Mouse (Mus musculus): ENCODE measurements at regions not wholly inside any gene's neighbourhood (a gene's known extent, or its start where the extent isn't known, plus 50 kb on each side); places are given as distances from the start of the nearest gene placed in this dataset.

DNA sequence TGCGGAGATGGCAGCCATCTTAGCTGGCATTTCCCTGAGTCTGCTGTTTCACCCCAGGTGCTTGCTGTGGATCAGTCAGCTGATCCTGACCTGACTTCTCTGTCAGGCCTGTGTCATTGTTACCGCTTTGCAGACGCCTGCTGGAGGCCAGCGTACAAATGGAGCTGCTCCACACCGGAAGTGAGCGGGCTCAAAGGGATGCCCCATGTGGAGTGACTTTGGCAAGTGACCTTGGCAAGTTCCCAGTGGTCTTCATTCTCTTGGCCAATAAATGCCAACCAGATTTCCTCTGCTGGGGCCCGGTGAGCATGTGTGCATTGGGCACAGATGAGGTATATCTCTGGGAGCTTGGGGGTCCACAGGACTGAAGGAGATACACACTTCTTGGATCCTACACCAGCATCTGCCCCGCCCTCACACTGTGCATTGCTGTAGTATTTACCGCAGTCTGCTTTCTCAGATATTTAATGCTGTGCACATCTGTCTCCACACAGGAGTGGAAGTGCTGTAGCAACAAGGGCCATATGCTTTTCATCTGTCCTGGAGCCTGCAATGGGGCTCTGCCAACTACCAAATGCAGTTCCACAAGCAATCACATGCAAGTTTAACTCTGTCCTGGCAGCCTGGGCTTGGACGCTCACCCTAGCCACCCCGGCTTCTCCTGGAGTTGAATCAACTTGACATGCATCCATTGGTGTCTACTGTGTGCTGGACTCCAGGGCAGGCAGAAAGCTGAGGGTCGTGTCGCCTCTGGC, 202.7 kb downstream of the Cdh26 start:
- Histone ChIP-seq H3K27me3 (replicated peaks) (no peaks in the 10 kb centered on the region), H3K4me1 (replicated peaks) (peaks cover 48% of the 10 kb centered on the region), H3K36me3 (no peaks in the 10 kb centered on the region), H3K4me3 (replicated peaks) (no peak overlapping the region), H3K9me3 (no peaks in the 10 kb centered on the region), H3K4me2 (replicated peaks) (no peak overlapping the region), H3K27ac (no peak overlapping the region), H3K9ac (no peak overlapping the region)
- WGBS, result 84% methylated on average over 13 of the region's 13 CpGs
- no peak for ATAC-seq

DNA sequence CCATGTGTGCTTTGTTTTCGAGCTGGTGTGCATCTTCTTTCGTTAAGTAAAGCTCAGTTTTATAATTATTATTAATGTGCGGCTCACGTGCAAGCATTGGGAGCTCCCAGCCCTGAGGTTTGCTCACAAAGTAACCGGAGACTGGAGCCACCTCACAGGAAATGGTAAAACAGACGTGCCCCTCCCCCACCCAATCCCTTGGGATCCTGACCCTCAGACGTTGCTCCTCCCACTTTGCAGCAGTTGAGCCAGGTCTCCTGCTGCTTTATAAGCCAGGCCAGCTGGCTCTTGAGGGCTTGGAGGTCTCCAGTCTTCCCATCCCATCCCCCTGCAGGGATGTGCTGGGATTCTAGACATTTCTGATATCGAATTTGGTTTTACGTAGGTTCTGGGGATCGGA, 203.8 kb downstream of the Cdh26 start:
- Histone ChIP-seq H3K4me2 (replicated peaks) (no peak overlapping the region), H3K36me3 (no peaks in the 10 kb centered on the region), H3K27me3 (replicated peaks) (no peaks in the 10 kb centered on the region), H3K27ac (no peak overlapping the region), H3K9ac (no peak overlapping the region), H3K4me3 (replicated peaks) (no peak overlapping the region), H3K4me1 (replicated peaks) (peaks cover 40% of the 10 kb centered on the region), H3K9me3 (no peaks in the 10 kb centered on the region)
- WGBS, result 47% methylated on average over 10 of the region's 10 CpGs
- no peak for ATAC-seq

DNA sequence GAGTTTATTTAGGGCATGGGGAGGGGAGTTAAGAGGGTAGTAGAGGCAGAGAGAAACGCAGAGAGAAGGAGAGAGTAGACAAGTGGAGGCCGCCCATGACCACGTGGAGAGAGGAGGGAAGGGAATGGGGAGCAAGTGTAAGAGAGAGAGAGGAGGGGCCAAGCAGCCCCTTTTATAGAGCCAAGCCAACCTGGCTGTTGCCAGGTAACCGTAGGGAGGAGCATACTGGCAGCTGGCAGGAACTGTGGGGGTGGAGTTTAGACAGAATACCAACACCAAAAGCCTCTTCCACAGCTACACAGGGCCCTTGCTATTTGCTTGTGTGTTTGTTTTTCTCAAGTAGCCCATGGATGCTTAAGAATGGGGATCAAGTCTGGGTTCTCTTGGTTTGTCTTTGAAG, 205.4 kb downstream of the Cdh26 start:
- H3K36me3 ChIP-seq, result no peaks in the 10 kb centered on the region
- H3K4me3 ChIP-seq (replicated peaks), result no peak overlapping the region
- no peak overlapping the region for H3K4me2 ChIP-seq (replicated peaks)
- peaks cover 40% of the 10 kb centered on the region for H3K4me1 ChIP-seq (replicated peaks)
- WGBS, result 47% methylated on average over 4 of the region's 4 CpGs
- peak; percentile 62 for ATAC-seq
- H3K27me3 ChIP-seq (replicated peaks), result no peaks in the 10 kb centered on the region
- no peaks in the 10 kb centered on the region for H3K9me3 ChIP-seq
- H3K9ac ChIP-seq, result no peak overlapping the region
- H3K27ac ChIP-seq, result no peak overlapping the region

DNA sequence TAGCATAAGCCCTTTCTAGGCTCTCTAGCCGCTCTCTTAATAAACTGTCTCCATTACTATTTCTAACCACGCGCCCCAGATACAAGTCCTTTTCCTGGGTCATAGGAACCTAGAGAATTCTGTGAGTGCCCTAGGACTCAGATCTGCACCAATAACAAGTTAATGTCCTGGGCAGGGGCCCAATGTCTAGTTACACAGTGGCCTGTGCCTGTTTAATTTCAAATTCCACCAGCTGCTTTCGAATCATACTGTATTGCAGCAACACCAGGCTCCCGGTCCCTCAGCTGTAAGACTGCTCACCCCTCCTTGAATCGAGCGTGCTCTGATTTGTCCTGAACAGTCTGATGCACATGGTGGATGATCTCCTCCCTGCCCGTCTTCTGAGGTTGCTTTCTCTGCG, 206.6 kb downstream of the Cdh26 start:
- Histone ChIP-seq H3K27ac (no peak overlapping the region), H3K9ac (no peak overlapping the region), H3K4me2 (replicated peaks) (no peak overlapping the region), H3K4me1 (replicated peaks) (peaks cover 27% of the 10 kb centered on the region), H3K4me3 (replicated peaks) (no peak overlapping the region), H3K36me3 (no peaks in the 10 kb centered on the region), H3K9me3 (no peaks in the 10 kb centered on the region), H3K27me3 (replicated peaks) (no peaks in the 10 kb centered on the region)
- WGBS, result 72% methylated on average over 9 of the region's 9 CpGs
- no peak for ATAC-seq

DNA sequence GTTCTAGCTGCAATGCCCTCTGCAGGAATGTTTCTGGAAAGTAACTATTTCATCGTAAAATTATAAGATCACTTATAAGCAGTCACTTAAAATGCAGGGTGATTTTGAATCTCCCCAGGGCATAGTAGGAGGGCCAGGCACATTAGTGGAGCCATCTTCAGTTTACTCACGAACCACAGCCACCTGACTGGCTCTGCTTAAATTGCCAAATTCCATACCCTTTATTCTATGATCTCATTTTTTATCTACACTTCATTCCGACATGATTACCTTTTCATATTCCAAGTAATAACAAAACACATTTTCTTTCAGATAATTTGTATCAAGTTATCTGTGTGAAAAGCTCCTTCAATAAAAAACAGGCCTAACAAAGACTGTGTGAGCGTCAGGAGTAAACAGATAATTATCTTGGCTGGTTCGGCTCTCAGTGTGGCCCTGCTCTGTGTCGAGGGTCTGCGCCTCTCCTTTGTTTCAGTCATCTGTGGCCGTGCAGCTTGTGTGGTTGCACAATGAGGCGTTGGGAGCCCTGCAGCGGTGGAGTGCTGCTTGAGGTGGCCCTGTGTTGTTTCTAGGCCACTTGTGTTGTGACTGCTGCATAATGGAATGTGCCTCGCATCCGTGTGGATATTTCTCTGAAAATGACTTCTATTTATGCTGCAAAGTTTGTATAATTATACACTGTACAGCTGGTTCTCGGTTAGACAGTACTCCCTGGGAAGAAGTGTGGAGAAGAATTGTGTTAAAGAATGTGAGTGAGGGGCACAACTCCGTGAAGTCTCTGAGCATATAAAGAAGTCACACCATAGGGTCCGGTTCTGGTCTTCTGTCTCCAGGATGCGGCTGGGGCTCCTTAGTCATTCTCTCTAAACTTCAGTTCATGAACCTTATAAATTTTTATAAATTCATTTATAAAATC, 212.1 kb downstream of the Cdh26 start:
- H3K4me1 ChIP-seq (replicated peaks), result 0 out of 2 replicates have a peak, but pooled peaks cover 9% of the 10 kb centered on the region
- peak overlapping the region; percentile 67 for H3K27ac ChIP-seq
- peak; percentile 50 for ATAC-seq
- peak overlapping the region; percentile 7; the same call in 1 of the 2 replicates for H3K4me2 ChIP-seq (replicated peaks)
- no peaks in the 10 kb centered on the region for H3K27me3 ChIP-seq (replicated peaks)
- H3K9ac ChIP-seq, result no peak overlapping the region
- 35% methylated on average over 16 of the region's 16 CpGs for WGBS
- H3K4me3 ChIP-seq (replicated peaks), result no peak overlapping the region
- H3K36me3 ChIP-seq, result no peaks in the 10 kb centered on the region
- no peaks in the 10 kb centered on the region for H3K9me3 ChIP-seq

DNA sequence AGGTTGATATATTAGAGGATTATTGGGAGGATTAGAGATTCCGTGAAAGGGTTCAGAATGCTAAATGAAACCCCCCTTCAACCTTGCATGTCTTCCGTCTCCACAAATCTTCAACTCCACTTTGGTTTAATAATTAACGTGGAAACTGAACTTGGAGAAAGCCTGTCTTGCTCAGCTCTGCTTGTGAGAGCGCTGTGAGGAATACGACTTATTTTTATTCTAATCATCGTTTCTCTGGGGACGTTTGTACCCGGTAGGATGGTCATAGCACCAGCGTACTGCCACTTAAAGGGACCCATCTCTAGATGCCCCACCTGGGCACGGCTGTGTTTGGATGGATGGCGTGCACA, 212.7 kb downstream of the Cdh26 start:
- no peaks in the 10 kb centered on the region for H3K9me3 ChIP-seq
- WGBS, result 54% methylated on average over 11 of the region's 11 CpGs
- 0 out of 2 replicates have a peak, but pooled peaks cover 9% of the 10 kb centered on the region for H3K4me1 ChIP-seq (replicated peaks)
- H3K36me3 ChIP-seq, result no peaks in the 10 kb centered on the region
- peak; percentile 71 for ATAC-seq
- H3K27me3 ChIP-seq (replicated peaks), result no peaks in the 10 kb centered on the region
- H3K4me2 ChIP-seq (replicated peaks), result peak overlapping the region; percentile 42
- H3K4me3 ChIP-seq (replicated peaks), result no peak overlapping the region
- no peak overlapping the region for H3K9ac ChIP-seq
- 0 out of 2 replicates have a peak overlapping the region, but pooled peaks have one; percentile 67 for H3K27ac ChIP-seq

DNA sequence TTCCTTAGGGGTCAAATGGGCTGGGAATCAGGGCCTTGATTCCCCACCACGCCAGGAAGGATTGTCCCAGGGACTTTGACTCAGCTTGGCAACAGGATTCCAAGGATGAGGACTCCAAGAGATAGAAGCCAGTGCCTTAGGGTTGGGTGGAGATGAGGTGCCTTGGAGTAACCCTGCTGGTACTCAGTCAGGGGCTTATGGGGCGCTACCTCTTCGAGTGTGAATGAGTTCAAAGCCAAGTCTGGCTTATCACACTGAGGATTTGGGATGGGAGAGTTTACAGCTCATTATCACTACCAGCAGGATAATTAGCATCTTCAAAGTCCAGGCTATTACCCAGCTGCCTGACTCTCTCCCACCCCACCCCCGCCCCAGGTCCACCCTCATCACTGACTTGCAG, 213.5 kb downstream of the Cdh26 start:
- H3K9ac ChIP-seq, result no peak overlapping the region
- H3K4me2 ChIP-seq (replicated peaks), result no peak overlapping the region
- no peaks in the 10 kb centered on the region for H3K9me3 ChIP-seq
- H3K4me1 ChIP-seq (replicated peaks), result 0 out of 2 replicates have a peak, but pooled peaks cover 9% of the 10 kb centered on the region
- no peak overlapping the region for H3K4me3 ChIP-seq (replicated peaks)
- H3K27me3 ChIP-seq (replicated peaks), result no peaks in the 10 kb centered on the region
- H3K27ac ChIP-seq, result no peak overlapping the region
- no peaks in the 10 kb centered on the region for H3K36me3 ChIP-seq
- 51% methylated on average over 4 of the region's 4 CpGs for WGBS
- ATAC-seq, result 0 out of 2 replicates have a peak, but pooled peaks have one; percentile 18

DNA sequence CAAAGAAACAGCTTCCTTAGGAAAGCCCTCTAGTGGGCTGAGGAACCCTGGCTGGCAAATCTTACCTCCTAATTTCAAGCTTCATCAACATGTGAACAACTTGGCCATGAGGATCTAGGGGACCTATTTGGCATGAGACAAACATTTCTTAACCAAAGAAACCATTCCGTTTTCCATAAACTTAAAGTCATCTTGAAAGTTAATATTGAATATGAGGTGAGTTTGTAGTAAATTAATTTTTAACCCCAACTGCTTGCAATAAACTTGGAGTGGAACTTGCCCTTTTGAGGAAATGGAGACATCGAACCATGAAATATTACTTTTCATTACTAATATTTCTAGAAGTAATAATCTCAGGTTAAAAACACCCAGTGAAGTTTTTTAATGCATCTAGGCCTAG, 229.7 kb downstream of the Cdh26 start:
- 66% methylated on average over 2 of the region's 2 CpGs for WGBS
- peak overlapping the region; percentile 51 for H3K27ac ChIP-seq
- no peak overlapping the region for H3K4me3 ChIP-seq (replicated peaks)
- ATAC-seq, result peak; percentile 50
- no peaks in the 10 kb centered on the region for H3K36me3 ChIP-seq
- no peaks in the 10 kb centered on the region for H3K27me3 ChIP-seq (replicated peaks)
- no peaks in the 10 kb centered on the region for H3K4me1 ChIP-seq (replicated peaks)
- no peak overlapping the region for H3K9ac ChIP-seq
- H3K9me3 ChIP-seq, result no peaks in the 10 kb centered on the region
- H3K4me2 ChIP-seq (replicated peaks), result no peak overlapping the region

DNA sequence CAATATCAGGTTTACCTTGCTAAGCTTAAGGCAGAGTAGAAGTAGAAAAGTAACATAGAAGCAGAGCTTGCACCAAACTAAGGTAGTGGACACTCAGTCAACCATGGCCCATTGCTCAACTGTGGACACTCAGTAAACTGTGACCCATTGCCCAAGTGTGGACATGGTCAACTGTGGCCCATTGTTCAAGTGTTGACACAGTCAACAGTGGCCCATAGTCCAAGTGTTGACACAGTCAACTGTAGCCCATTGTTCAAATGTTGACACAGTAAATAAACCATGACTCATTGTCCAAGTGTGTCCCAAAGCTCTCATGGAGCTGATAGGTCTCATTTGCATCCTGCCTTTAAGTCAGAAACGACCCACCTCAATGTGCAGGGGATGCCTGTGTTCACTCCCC, 232.1 kb downstream of the Cdh26 start:
- no peak for ATAC-seq
- WGBS, result 48% methylated on average over 1 of the region's 1 CpGs

DNA sequence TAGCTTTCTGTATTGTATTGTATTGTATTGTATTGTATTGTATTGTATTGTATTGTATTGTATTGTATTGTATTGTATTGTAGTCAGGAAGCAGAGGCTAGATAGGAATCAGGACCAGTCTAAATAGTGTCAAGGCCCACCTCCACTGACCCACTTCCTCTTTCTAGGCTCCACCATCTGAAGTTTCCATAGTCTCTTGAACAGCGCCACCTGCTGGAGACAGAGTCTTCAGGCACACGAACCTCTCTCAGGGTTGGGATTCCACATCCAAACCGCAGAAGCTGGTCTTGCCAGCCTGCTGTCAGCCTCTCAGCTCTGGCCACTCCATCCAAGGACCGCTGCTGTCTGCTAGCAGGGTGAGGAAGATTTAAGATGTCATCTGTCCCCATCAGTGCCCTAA, 234.6 kb downstream of the Cdh26 start:
- no peaks in the 10 kb centered on the region for H3K36me3 ChIP-seq
- 0 out of 2 replicates have a peak, but pooled peaks have one; percentile 24 for ATAC-seq
- H3K4me3 ChIP-seq (replicated peaks), result no peak overlapping the region
- no peak overlapping the region for H3K9ac ChIP-seq
- H3K27ac ChIP-seq, result no peak overlapping the region
- no peak overlapping the region for H3K4me2 ChIP-seq (replicated peaks)
- no peaks in the 10 kb centered on the region for H3K4me1 ChIP-seq (replicated peaks)
- no peaks in the 10 kb centered on the region for H3K9me3 ChIP-seq
- H3K27me3 ChIP-seq (replicated peaks), result no peaks in the 10 kb centered on the region
- 11% methylated on average over 4 of the region's 4 CpGs for WGBS

More for the DNA sequence above, 232.1 kb downstream of the Cdh26 start:
- H3K36me3 ChIP-seq, result no peaks in the 10 kb centered on the region
- no peak overlapping the region for H3K4me3 ChIP-seq (replicated peaks)
- no peaks in the 10 kb centered on the region for H3K27me3 ChIP-seq (replicated peaks)
- H3K27ac ChIP-seq, result no peak overlapping the region
- H3K4me2 ChIP-seq (replicated peaks), result no peak overlapping the region
- H3K4me1 ChIP-seq (replicated peaks), result no peaks in the 10 kb centered on the region
- H3K9ac ChIP-seq, result no peak overlapping the region
- no peaks in the 10 kb centered on the region for H3K9me3 ChIP-seq

DNA sequence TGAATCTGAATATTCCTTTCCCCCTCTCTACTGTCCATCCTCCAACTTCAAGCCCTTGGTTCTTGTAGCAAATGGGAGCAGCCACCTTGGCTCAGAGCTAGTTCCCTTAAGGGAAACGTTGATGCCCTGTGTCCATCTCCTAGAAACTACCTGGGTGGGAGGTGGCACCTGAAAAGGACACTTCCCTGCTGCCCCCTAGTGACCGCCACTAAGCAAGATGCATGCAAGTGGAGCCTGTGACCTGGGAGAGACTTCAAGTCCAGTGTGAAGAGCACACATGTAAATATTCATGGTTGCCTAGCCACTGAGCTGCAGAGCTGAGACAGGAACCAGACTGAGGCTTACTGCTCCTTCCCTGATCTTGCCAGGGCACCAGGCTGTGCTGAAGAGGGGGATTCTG, 238.1 kb downstream of the Cdh26 start:
- Histone ChIP-seq H3K9me3 (no peaks in the 10 kb centered on the region), H3K27me3 (replicated peaks) (no peaks in the 10 kb centered on the region), H3K4me2 (replicated peaks) (no peak overlapping the region), H3K9ac (no peak overlapping the region), H3K36me3 (no peaks in the 10 kb centered on the region), H3K4me3 (replicated peaks) (no peak overlapping the region), H3K27ac (no peak overlapping the region), H3K4me1 (replicated peaks) (no peaks in the 10 kb centered on the region)
- 13% methylated on average over 2 of the region's 2 CpGs for WGBS
- no peak for ATAC-seq

DNA sequence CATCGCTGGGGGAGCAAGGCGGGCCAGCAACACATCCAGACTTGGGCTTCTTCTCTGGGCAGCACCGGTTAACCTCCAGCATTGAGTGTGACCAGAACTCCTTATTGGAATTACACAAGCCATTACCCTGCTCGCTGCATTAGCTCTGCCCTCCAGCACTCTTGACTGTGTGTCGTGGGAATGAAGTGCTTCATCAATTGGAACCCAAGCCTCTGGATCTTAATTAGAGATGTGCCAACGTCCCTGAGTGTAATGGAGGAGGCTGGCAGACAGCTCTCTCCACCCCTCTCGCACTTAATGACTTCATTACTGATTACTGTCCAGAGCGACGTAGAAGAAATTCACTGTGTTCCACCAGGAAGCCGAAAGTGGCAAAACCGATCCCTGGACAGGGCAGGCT, 240.6 kb downstream of the Cdh26 start:
- Histone ChIP-seq H3K4me1 (replicated peaks) (peaks cover 11% of the 10 kb centered on the region; the same call in 1 of the 2 replicates), H3K4me2 (replicated peaks) (no peak overlapping the region), H3K36me3 (no peaks in the 10 kb centered on the region), H3K4me3 (replicated peaks) (no peak overlapping the region), H3K27ac (no peak overlapping the region), H3K27me3 (replicated peaks) (no peaks in the 10 kb centered on the region), H3K9ac (no peak overlapping the region), H3K9me3 (no peaks in the 10 kb centered on the region)
- WGBS, result 77% methylated on average over 11 of the region's 11 CpGs
- ATAC-seq, result no peak
